Mouse (Mus musculus) testis, adult 10 weeks (tissue): ENCODE data around the gene Gm3033. TPM values are rescaled to one million over a fixed set of nuclear protein-coding genes. Genes with fewer than 3 reads are reported as not detected.

ENCODE experiments used
- polyA plus RNA-seq: library from polyadenylated mRNA; stranded (reverse); fragments of 350-450 nt; fragmentation: Illumina TruSeq; extraction: RNeasy Lipid Tissue Mini Kit (QIAGEN cat#74804); gene quantifications from one replicate; pipeline ENCODE4 v1.2.3, GENCODE M21; 2014; ENCODE audit warnings: low read depth, low replicate concordance

Gene Gm3033
- 0.18 TPM for polyA plus RNA-seq

GRCm38 (mm10) chr14:3845945-3846344 is at the start of gene Gm3033:
Gm3033 (plus strand) TSS chr14:3846245.

GRCm38 (mm10) chr14:3809774-3810173 is 36.3 kb upstream of the Gm3033 start, which contains the start of gene Gm3002:
Gm3002 (plus strand) TSS chr14:3810074.

GRCm38 (mm10) chr14:3883872-3884271 is 37.8 kb downstream of the Gm3033 start, which contains the start of gene Gm2916:
Gm2916 (plus strand) TSS chr14:3884172.

Other genes with a start within 250 kb of the Gm3033 start
- 45.4 TPM for gene Gm3012, start 211.7 kb upstream of the Gm3033 start, polyA plus RNA-seq
- gene Gm3020, start 194.2 kb upstream of the Gm3033 start, polyA plus RNA-seq = 3.9 TPM
- 0.59 TPM for gene Gm3043, start 157.5 kb upstream of the Gm3033 start, polyA plus RNA-seq
- 4.3 TPM for gene Gm3002, start 36.2 kb upstream of the Gm3033 start, polyA plus RNA-seq
- 54.9 TPM for gene Gm2916, start 37.9 kb downstream of the Gm3033 start, polyA plus RNA-seq
- gene Gm3029, start 85.5 kb downstream of the Gm3033 start, polyA plus RNA-seq = 88.6 TPM
- 7.0 TPM for gene Gm3095, start 117.3 kb downstream of the Gm3033 start, polyA plus RNA-seq
- 4.0 TPM for gene Gm3099, start 152.1 kb downstream of the Gm3033 start, polyA plus RNA-seq
- gene Gm5796, start 177.7 kb downstream of the Gm3033 start, polyA plus RNA-seq = 2.7 TPM
- gene Gm3115, start 237.9 kb downstream of the Gm3033 start, polyA plus RNA-seq = 4.7 TPM